Mouse (Mus musculus) spleen, embryonic (tissue): ENCODE measurements around the gene Apobec3.

Experiments used
- CTCF ChIA-PET: fragments of 350-600 bp; sonication (Branson Sonifier 250); formaldehyde crosslinking; loops from one replicate; lab custom pipeline; 2022; lab: Charles Lee

Apobec3 gene

GRCm38 (mm10) chr15:79891436-79892212 lies at the start of gene Apobec3:
Apobec3 (plus strand) TSS chr15:79891659.
- CTCF ChIA-PET, result interaction anchor here (0.8 to 1.5 kb wide), 4 partner anchors 8 to 59 kb away, joined by 3 to 8 read pairs (median 4); no protein-coding TSS in a partner anchor

- CTCF ChIA-PET, result no interaction called here
Measured at GRCm38 (mm10) chr15:79842985-79843384, 48.5 kb upstream of the Apobec3 start.

GRCm38 (mm10) chr15:79845986-79846385 lies 45.5 kb upstream of the Apobec3 start:
- CTCF ChIA-PET, result no interaction called here

GRCm38 (mm10) chr15:79847100-79847499 lies 44.4 kb upstream of the Apobec3 start:
- CTCF ChIA-PET, result no interaction called here

GRCm38 (mm10) chr15:79850143-79850542 lies 41.3 kb upstream of the Apobec3 start:
- CTCF ChIA-PET, result no interaction called here

- CTCF ChIA-PET, result no interaction called here
Measured at GRCm38 (mm10) chr15:79858979-79859378, 32.5 kb upstream of the Apobec3 start.

GRCm38 (mm10) chr15:79859821-79860220 lies 31.6 kb upstream of the Apobec3 start:
- CTCF ChIA-PET, result no interaction called here

- CTCF ChIA-PET, result no interaction called here
Measured at GRCm38 (mm10) chr15:79867260-79868002, 24.0 kb upstream of the Apobec3 start.

- CTCF ChIA-PET, result no interaction called here
Measured at GRCm38 (mm10) chr15:79873545-79873944, 17.9 kb upstream of the Apobec3 start.

GRCm38 (mm10) chr15:79873995-79874394 lies 17.5 kb upstream of the Apobec3 start:
- CTCF ChIA-PET, result no interaction called here

GRCm38 (mm10) chr15:79875261-79875995 lies 16.0 kb upstream of the Apobec3 start:
- CTCF ChIA-PET, result interaction anchor here (0.6 to 0.7 kb wide), 3 partner anchors 10 to 1675 kb away, joined by 3 to 4 read pairs (median 4); no protein-coding TSS in a partner anchor

- CTCF ChIA-PET, result interaction anchor here (0.6 kb wide), 2 partner anchors 9 to 44 kb away, joined by 3 to 4 read pairs; no protein-coding TSS in a partner anchor
Measured at GRCm38 (mm10) chr15:79878725-79879136, 12.7 kb upstream of the Apobec3 start.

- CTCF ChIA-PET, result interaction anchor here (0.6 kb wide), 1 partner anchor 9 kb away, joined by 3 read pairs; no protein-coding TSS in a partner anchor
Measured at GRCm38 (mm10) chr15:79879319-79879718, 12.1 kb upstream of the Apobec3 start.

GRCm38 (mm10) chr15:79880477-79880876 lies 11.0 kb upstream of the Apobec3 start:
- CTCF ChIA-PET, result no interaction called here

- CTCF ChIA-PET, result interaction anchor here (1.2 to 1.9 kb wide), 2 partner anchors 9 to 53 kb away, joined by 4 to 6 read pairs; partner anchors contain the start of gene Apobec3
Measured at GRCm38 (mm10) chr15:79882623-79883267, 8.7 kb upstream of the Apobec3 start.

- CTCF ChIA-PET, result interaction anchor here (0.7 to 1.9 kb wide), 3 partner anchors 9 to 174 kb away, joined by 3 to 6 read pairs (median 4); partner anchors contain the start of gene Apobec3
Measured at GRCm38 (mm10) chr15:79883352-79883822, 8.1 kb upstream of the Apobec3 start.

- CTCF ChIA-PET, result no interaction called here
Measured at GRCm38 (mm10) chr15:79884820-79885219, 6.6 kb upstream of the Apobec3 start.

GRCm38 (mm10) chr15:79892213-79892541 lies 718 bp downstream of the Apobec3 start:
- CTCF ChIA-PET, result interaction anchor here (0.6 to 2.0 kb wide), 5 partner anchors 9 to 60 kb away, joined by 3 to 26 read pairs (median 7); no protein-coding TSS in a partner anchor

GRCm38 (mm10) chr15:79892995-79893823 lies 1.8 kb downstream of the Apobec3 start:
- CTCF ChIA-PET, result interaction anchor here (0.6 to 2.0 kb wide), 4 partner anchors 8 to 34 kb away, joined by 6 to 26 read pairs (median 8); no protein-coding TSS in a partner anchor

GRCm38 (mm10) chr15:79893824-79894123 lies 2.3 kb downstream of the Apobec3 start:
- CTCF ChIA-PET, result interaction anchor here (2.0 kb wide), 1 partner anchor 16 kb away, joined by 7 read pairs; no protein-coding TSS in a partner anchor
